Mouse (Mus musculus) CH12.LX (cell line): ENCODE data around the gene Tub.

Experiments
- CHD2 ChIP-seq: IDR thresholded peaks from 2 replicates; pipeline ENCODE4 v1.6.1; 2011; ENCODE audit warnings: low read length, improper control_type of control experiment
- CTCF ChIP-seq, 2 experiments: IDR thresholded peaks in 1 of 2; conservative IDR thresholded peaks in 1 of 2; 2 replicates each; pipeline ENCODE4 v1.5.1; 2011 to 2012; ENCODE audit warnings: low read depth in 2 of 2, low read length in 2 of 2, improper control_type of control experiment in 1 of 2, inconsistent platforms in 1 of 2, mild to moderate bottlenecking in 1 of 2, moderate library complexity in 1 of 2
- ELF1 ChIP-seq: IDR thresholded peaks from 2 replicates; pipeline ENCODE4 v1.6.1; 2014; ENCODE audit warnings: low read depth, mild to moderate bottlenecking, inconsistent platforms, low read length, improper control_type of control experiment
- JUND ChIP-seq: conservative IDR thresholded peaks from 2 replicates; pipeline ENCODE4 v1.6.1; 2011; ENCODE audit warnings: low read depth, low read length, improper control_type of control experiment
- KAT2A ChIP-seq: IDR thresholded peaks from 2 replicates; pipeline ENCODE4 v1.6.1; 2012; ENCODE audit warnings: low read length, improper control_type of control experiment, inconsistent platforms; ENCODE audit not compliant: insufficient replicate concordance
- MAX ChIP-seq: IDR thresholded peaks from 2 replicates; pipeline ENCODE4 v1.6.1; 2011; ENCODE audit warnings: low read length, improper control_type of control experiment
- POLR2A ChIP-seq: IDR thresholded peaks from 2 replicates; pipeline ENCODE4 v1.6.1; 2011; ENCODE audit warnings: low read depth, mild to moderate bottlenecking, improper control_type of control experiment, low read length
- POLR2AphosphoS2 ChIP-seq: IDR thresholded peaks from 2 replicates; pipeline ENCODE4 v1.6.1; 2011; ENCODE audit warnings: low read depth, low read length, improper control_type of control experiment
- SIN3A ChIP-seq: IDR thresholded peaks from 2 replicates; pipeline ENCODE4 v1.6.1; 2012; ENCODE audit warnings: low read length, improper control_type of control experiment, inconsistent platforms
- ZC3H11A ChIP-seq: IDR thresholded peaks from 2 replicates; pipeline ENCODE4 v1.6.1; 2012; ENCODE audit warnings: low read depth, mild to moderate bottlenecking, inconsistent platforms, low read length, improper control_type of control experiment

DNA sequence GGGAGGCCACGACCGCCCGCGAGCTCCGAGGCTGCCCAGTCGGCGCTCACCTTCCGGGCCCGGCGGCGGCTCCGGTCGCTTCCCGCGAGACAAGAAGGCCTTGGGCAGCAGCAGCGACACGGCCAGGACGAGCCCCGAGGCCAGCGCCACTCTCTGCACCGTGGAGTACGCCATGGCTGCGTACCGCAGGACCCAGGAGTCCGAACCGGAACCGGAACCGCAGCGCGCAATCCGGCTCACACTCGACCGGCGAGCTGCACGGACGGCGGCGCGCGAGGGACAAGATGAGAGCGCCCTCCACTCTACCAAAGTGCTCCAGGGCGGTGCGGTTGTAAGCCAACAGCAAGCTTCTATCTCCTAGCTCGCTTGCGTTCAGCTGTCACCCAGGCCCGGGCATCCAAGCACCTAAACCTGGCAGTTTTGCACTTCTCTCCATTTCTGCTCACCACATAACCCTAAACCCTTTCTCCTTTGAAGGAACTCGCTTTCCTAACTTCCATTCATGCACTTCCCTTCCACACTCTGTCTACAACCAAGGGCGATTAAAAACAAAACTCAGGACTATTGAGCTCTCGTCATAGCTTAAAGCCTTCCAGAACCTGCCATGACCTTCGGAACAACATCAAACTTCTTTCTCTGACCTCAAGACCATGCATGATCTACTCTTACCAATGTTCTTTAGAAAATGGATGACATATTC, 133.1 kb downstream of the Tub start, which contains the start of gene Ric3:
- TF ChIP-seq MAX (no peak), CTCF (conservative IDR thresholded peaks at IDR 0.05 in 1 of 2, IDR thresholded peaks at IDR 0.05 in 1 of 2; ENCODE audit: low read depth in 2 of 2, low read length in 2 of 2) (no peak), POLR2A (no peak), POLR2AphosphoS2 (no peak), SIN3A (no peak), ZC3H11A (no peak), JUND (no peak), KAT2A (no peak), CHD2 (no peak), ELF1 (no peak)
